Comparison of ENCODE assay signal across 8 mouse cellular contexts in the genomic region with DNA sequence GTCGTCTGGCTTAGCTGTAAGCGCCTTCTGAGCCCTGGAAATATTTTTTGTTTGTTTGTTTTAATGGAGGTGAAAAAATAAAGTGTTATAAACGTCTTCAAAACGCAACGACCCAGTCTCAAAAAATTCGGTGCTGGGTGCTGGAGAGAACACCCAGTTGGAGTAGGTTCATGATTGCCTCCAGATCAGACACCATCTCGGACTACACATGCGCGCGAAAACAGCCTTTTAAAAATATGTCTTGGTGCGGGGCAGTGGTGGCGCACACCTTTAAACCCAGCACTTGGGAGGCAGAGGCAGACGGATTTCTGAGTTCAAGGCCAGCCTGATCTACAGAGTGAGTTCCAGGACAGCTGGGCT. TPM values are rescaled to one million over a fixed set of nuclear protein-coding genes. Genes with fewer than 3 reads are reported as not detected.
DNase-seq lines count a peak whose midpoint lies in the region; ATAC-seq and TF ChIP-seq lines count a peak whose summit lies in the region.

No protein-coding gene starts in this region.

- TF ChIP-seq POLR2A in brain, embryonic 14.5 days (IDR thresholded peaks at IDR 0.05; ENCODE audit: borderline replicate concordance, extremely low read depth, insufficient read depth, insufficient read length, poor library complexity, severe bottlenecking), result no peak

- no peak for ATAC-seq in hindbrain, embryonic 11.5 days (ENCODE audit: low FRiP score)

- DNase-seq in gastrocnemius, adult 18-20 months (ENCODE audit: low spot score), result peak; percentile 19
- DNase-seq in gastrocnemius, postnatal 10 days, result no peak
- DNase-seq in 416B (ENCODE audit: low read depth), result peak; percentile 67
- DNase-seq in brain, embryonic 14.5 days (ENCODE audit: low read depth), result peak; percentile 42
- DNase-seq in hindbrain, embryonic 11.5 days (ENCODE audit: low spot score), result peak; percentile 43
- peak; percentile 24 for DNase-seq in lung, adult 18-20 months
- DNase-seq in splenic B cell, adult 2 months (ENCODE audit: low read depth, low spot score), result peak; percentile 41
- no peak for DNase-seq in left cerebral cortex, postnatal 10 days (ENCODE audit: extremely low spot score in 1 of 2, low spot score in 2 of 2)

- no peak overlapping the region; the same call in 1 of the 2 replicates for H3K27ac ChIP-seq in hindbrain, embryonic 11.5 days (ENCODE audit: low read depth, low read length)

- H3K4me3 ChIP-seq in hindbrain, embryonic 11.5 days (ENCODE audit: low read depth, low read length), result peak overlapping the region; percentile 84

- H3K4me1 ChIP-seq in hindbrain, embryonic 11.5 days (replicated peaks; ENCODE audit: control insufficient read depth, insufficient read depth, low read length), result peaks cover 2% of the 10 kb centered on the region; the same call in 1 of the 2 replicates

- H3K9ac ChIP-seq in hindbrain, embryonic 11.5 days (ENCODE audit: low read depth, low read length), result peak overlapping the region; percentile 88

- H3K4me2 ChIP-seq in hindbrain, embryonic 11.5 days (replicated peaks; ENCODE audit: low read depth, low read length), result peak overlapping the region; percentile 77

- TF ChIP-seq CTCF in brain, embryonic 14.5 days (IDR thresholded peaks at IDR 0.05; ENCODE audit: borderline replicate concordance, extremely low read depth, insufficient read depth, insufficient read length), result no peak

- H3K36me3 ChIP-seq in hindbrain, embryonic 11.5 days (ENCODE audit: control insufficient read depth, insufficient read depth, low read length), result 0 out of 2 replicates have a peak, but pooled peaks cover 3% of the 10 kb centered on the region
- H3K36me3 ChIP-seq in splenic B cell, adult 2 months (ENCODE audit: control insufficient read depth, insufficient read depth, low read length, poor library complexity, severe bottlenecking), result peaks cover 5% of the 10 kb centered on the region; the same call in 1 of the 2 replicates

- WGBS in hindbrain, embryonic 11.5 days, result 9% methylated on average over 13 of the region's 13 CpGs

- H3K9me3 ChIP-seq in hindbrain, embryonic 11.5 days (ENCODE audit: control insufficient read depth, low read length), result no peaks in the 10 kb centered on the region

- intact Hi-C loops in left cerebral cortex, postnatal 10 days (cut with DNase I), result loop anchor here (10.0 kb wide), 1 partner anchor 116 kb away; the partner anchor contains the start of gene Pik3ca

- no peaks in the 10 kb centered on the region for H3K27me3 ChIP-seq in hindbrain, embryonic 11.5 days (ENCODE audit: control insufficient read depth, insufficient read depth, low read length)
- no peaks in the 10 kb centered on the region for H3K27me3 ChIP-seq in splenic B cell, adult 2 months (ENCODE audit: control insufficient read depth, insufficient read depth, low read length, poor library complexity, severe bottlenecking)

RNA-seq across cellular contexts. Expression of gene Zfp639, which starts 1.1 kb away (rescaled TPM):
- 10 to 100 TPM; 28.7 to 32.4 TPM for total RNA-seq in gastrocnemius, adult 18-20 months (2021)
- total RNA-seq in gastrocnemius, postnatal 10 days (2021), result 10 to 100 TPM; 22.8 to 27.1 TPM
- 56.4 and 59.4 TPM in 2 replicates for polyA plus RNA-seq in brain, embryonic 14.5 days (2012; rRNA removed)
- 48.0 and 48.1 TPM in 2 replicates for polyA plus RNA-seq in hindbrain, embryonic 11.5 days (2014; fragmentation: Nextera tagmentation; extraction: Ambion mirVana)
- 10 to 100 TPM; 41.9 to 42.9 TPM for total RNA-seq in left cerebral cortex, postnatal 10 days (2021)

RNA-seq across cellular contexts. Expression of gene Mfn1, which starts 18.1 kb away (rescaled TPM):
- 100 to 1,000 TPM; 222 to 257 TPM for total RNA-seq in gastrocnemius, adult 18-20 months (2021)
- 100 to 1,000 TPM in 1 of 2 experiments, 10 to 100 TPM in 1; 99.2 to 103 TPM for total RNA-seq in gastrocnemius, postnatal 10 days (2021)
- polyA plus RNA-seq in brain, embryonic 14.5 days (2012; rRNA removed), result 43.9 and 61.0 TPM in 2 replicates
- polyA plus RNA-seq in hindbrain, embryonic 11.5 days (2014; fragmentation: Nextera tagmentation; extraction: Ambion mirVana), result 31.0 and 39.5 TPM in 2 replicates
- total RNA-seq in left cerebral cortex, postnatal 10 days (2021), result 100 to 1,000 TPM; 107 to 109 TPM

RNA-seq across cellular contexts. Expression of gene Kcnmb3, which starts 19.1 kb away (rescaled TPM):
- total RNA-seq in gastrocnemius, adult 18-20 months (2021), result under 1 TPM in 1 of 2 experiments, not detected in 1; 0.17 TPM
- under 1 TPM in 1 of 2 experiments, not detected in 1; 0.25 TPM for total RNA-seq in gastrocnemius, postnatal 10 days (2021)
- not detected in 2 replicates for polyA plus RNA-seq in brain, embryonic 14.5 days (2012; rRNA removed)
- polyA plus RNA-seq in hindbrain, embryonic 11.5 days (2014; fragmentation: Nextera tagmentation; extraction: Ambion mirVana), result 0.12 TPM in 1 of 2 replicates, not detected in the other
- under 1 TPM in 1 of 2 experiments, not detected in 1; 0.61 TPM for total RNA-seq in left cerebral cortex, postnatal 10 days (2021)

Comparison
In these comparisons a context has a peak if more than half of its experiments do, and no peak if none do; other contexts are left out.
1. DNase-seq: peak in gastrocnemius, adult 18-20 months (single experiment), 416B (single experiment), brain, embryonic 14.5 days (single experiment), hindbrain, embryonic 11.5 days (single experiment), lung, adult 18-20 months (2 of 2) and splenic B cell, adult 2 months (single experiment); none in gastrocnemius, postnatal 10 days (single experiment) and left cerebral cortex, postnatal 10 days (0 of 2).